Mouse (Mus musculus) ES-E14 (cell line): Measurements from ENCODE around the gene Pnmt. TPM values are rescaled to one million over a fixed set of nuclear protein-coding genes. Genes with fewer than 3 reads are reported as not detected.

Experiments used
- DNase-seq: peaks from one replicate; pipeline ENCODE4 v3.0.0-alpha.2; 2013; ENCODE audit warnings: low read depth, low spot score
- H3K27ac ChIP-seq: 2 replicates; pipeline ENCODE4 v1.5.1; 2012; ENCODE audit warnings: low read depth, mild to moderate bottlenecking, low read length, moderate library complexity, mixed read lengths; ENCODE audit not compliant: poor library complexity, insufficient read depth, severe bottlenecking
- H3K36me3 ChIP-seq: 2 replicates; pipeline ENCODE4 v1.6.1; 2012; ENCODE audit warnings: mild to moderate bottlenecking, low read length, moderate library complexity, mixed read lengths; ENCODE audit not compliant: control insufficient read depth, poor library complexity, insufficient read depth, severe bottlenecking
- H3K4me1 ChIP-seq, 2 experiments: fragments of 150-350 bp in 1 of 2; sonication (generic) in 1 of 2; 2 replicates each; pipeline ENCODE4 v1.6.1; 2012; ENCODE audit warnings: low read length in 2 of 2, mild to moderate bottlenecking in 1 of 2, mixed read lengths in 1 of 2; ENCODE audit not compliant: control insufficient read depth in 2 of 2, insufficient read depth in 2 of 2, poor library complexity in 1 of 2
- H3K4me3 ChIP-seq, 2 experiments: fragments of 150-350 bp in 1 of 2; sonication (generic) in 1 of 2; 2 replicates each; pipeline ENCODE4 v1.5.1; 2012; ENCODE audit warnings: low read length in 2 of 2, low read depth in 1 of 2, mild to moderate bottlenecking in 1 of 2, mixed read lengths in 1 of 2; ENCODE audit not compliant: insufficient read depth in 1 of 2, poor library complexity in 1 of 2, severe bottlenecking in 1 of 2
- H3K9ac ChIP-seq: 2 replicates; pipeline ENCODE4 v1.6.1; 2012; ENCODE audit warnings: low read depth, mild to moderate bottlenecking, low read length, mixed read lengths; ENCODE audit not compliant: poor library complexity, insufficient read depth, severe bottlenecking
- H3K9me3 ChIP-seq: fragments of 150-350 bp; sonication (generic); 2 replicates; pipeline ENCODE4 v1.6.1; 2012; ENCODE audit warnings: low read depth, mild to moderate bottlenecking, low read length; ENCODE audit not compliant: control insufficient read depth, insufficient read depth
- CHD2 ChIP-seq: IDR thresholded peaks from 2 replicates; pipeline ENCODE4 v1.6.1; 2014; ENCODE audit warnings: mild to moderate bottlenecking, low read depth, low read length, inconsistent platforms
- HCFC1 ChIP-seq: IDR thresholded peaks from 2 replicates; pipeline ENCODE4 v1.6.1; 2012; ENCODE audit warnings: low read length, inconsistent platforms, borderline replicate concordance; ENCODE audit not compliant: insufficient read depth
- MAFK ChIP-seq: IDR thresholded peaks from 2 replicates; pipeline ENCODE4 v1.6.1; 2014; ENCODE audit warnings: mild to moderate bottlenecking, low read depth, low read length, inconsistent platforms; ENCODE audit not compliant: insufficient read depth
- ZC3H11A ChIP-seq: IDR thresholded peaks from 2 replicates; pipeline ENCODE4 v1.6.1; 2012; ENCODE audit warnings: low read depth, mild to moderate bottlenecking, inconsistent platforms, low read length, borderline replicate concordance
- ZNF384 ChIP-seq: IDR thresholded peaks from 2 replicates; pipeline ENCODE4 v1.6.1; 2012; ENCODE audit warnings: low read depth, low read length, inconsistent platforms
- in situ Hi-C, 2 experiments: fragments of 600-800 bp; cut with MboI; formaldehyde crosslinking; loops; one replicate each; pipeline ENCODE4 v1.15.1; 2025; ENCODE audit warnings: low sequenced_read_pairs in 2 of 2, inconsistent platforms in 1 of 2; ENCODE audit not compliant: unreplicated experiment in 2 of 2
- total RNA-seq: library from RNA; depleted of rRNA; stranded (reverse); fragments of 300-350 nt; gene quantifications from 2 replicates; pipeline ENCODE4 v1.2.3, GENCODE M21; 2012; rRNA removed

Gene Pnmt
- total RNA-seq: 0.36 TPM in 1 of 2 replicates, not detected in the other

GRCm38 (mm10) chr11:98385638-98386585 is at the start of gene Pnmt:
TSS of gene Pnmt (plus strand) at chr11:98386450.
- DNase-seq: no peak
- Histone ChIP-seq H3K9ac (0 out of 2 replicates have a peak within 1 kb of the TSS, but pooled peaks have one; percentile 13), H3K9me3 (no peaks in the 10 kb centered on the region), H3K4me1 (peaks cover 0 to 15% of the 10 kb centered on the region in 2 experiments; a peak in 1 of 4 replicates), H3K36me3 (no peaks in the 10 kb centered on the region), H3K27ac (no peak within 1 kb of the TSS), H3K4me3 (peak within 1 kb of the TSS in 1 of 2 experiments; percentile 33; a peak in 1 of 4 replicates)
- in situ Hi-C loops: no loop called here
- no peak for TF ChIP-seq MAFK
- no peak for TF ChIP-seq CHD2
- no peak for TF ChIP-seq HCFC1
- TF ChIP-seq ZNF384: no peak
- TF ChIP-seq ZC3H11A: no peak

DNA sequence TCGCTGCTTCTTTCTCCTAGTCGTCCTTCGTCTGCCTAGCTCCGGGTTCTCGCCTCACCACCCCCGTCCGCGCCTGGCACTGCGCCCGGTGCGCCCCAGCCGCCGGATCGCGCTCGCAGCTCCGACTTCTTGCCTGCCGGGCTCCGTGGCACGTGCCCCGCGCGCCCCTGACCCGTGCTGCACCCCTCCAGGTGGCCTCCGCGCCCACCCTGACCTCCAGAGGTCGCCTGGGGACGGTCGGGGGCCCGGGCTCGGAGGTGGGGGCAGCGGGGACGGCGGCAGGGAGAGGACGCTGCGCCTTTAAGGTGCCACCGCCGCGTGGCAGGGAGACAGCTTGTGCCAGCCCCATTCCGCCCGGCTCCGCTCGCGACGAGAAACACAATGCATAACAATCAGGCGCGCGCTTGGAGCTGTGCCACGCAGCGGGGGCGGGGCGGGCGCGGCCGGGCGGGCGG is 47.7 kb upstream of the Pnmt start:
- Histone ChIP-seq H3K4me3 (peak overlapping the region; percentile 65 to 66), H3K4me1 (peaks cover 0 to 19% of the 10 kb centered on the region in 2 experiments; a peak in 2 of 4 replicates), H3K9ac (peak overlapping the region; percentile 24), H3K27ac (no peak overlapping the region), H3K36me3 (no peaks in the 10 kb centered on the region), H3K9me3 (no peaks in the 10 kb centered on the region)
- in situ Hi-C loops: no loop called here
- TF ChIP-seq ZNF384 (no peak), MAFK (no peak), ZC3H11A (no peak), CHD2 (no peak), HCFC1 (no peak)
- DNase-seq: no peak

DNA sequence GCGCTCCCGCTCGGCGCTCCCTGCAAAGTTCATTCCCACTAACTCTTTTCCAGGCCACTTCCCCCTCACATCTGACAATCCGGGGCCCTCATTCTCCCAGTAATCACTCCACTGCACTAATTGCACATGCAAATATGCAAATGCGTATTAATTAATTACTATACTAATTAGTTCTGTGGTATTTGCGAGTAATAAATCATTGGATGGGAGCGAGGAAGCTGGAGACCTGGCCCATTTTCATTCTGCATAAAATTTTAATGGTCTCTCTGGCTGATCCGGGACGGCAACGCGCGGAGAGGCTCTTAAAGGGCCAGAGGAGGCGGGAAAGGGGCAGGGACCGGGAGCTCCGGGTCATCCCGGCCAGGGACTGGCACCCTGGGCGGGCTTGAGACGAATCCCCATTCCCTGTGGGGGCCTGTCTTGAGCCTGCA is 47.2 kb upstream of the Pnmt start:
- H3K27ac ChIP-seq: no peak overlapping the region
- TF ChIP-seq MAFK (no peak), HCFC1 (no peak), CHD2 (no peak), ZNF384 (no peak), ZC3H11A (no peak)
- H3K36me3 ChIP-seq: no peaks in the 10 kb centered on the region
- H3K9ac ChIP-seq: no peak overlapping the region
- H3K4me3 ChIP-seq: peak overlapping the region; percentile 65
- no peaks in the 10 kb centered on the region for H3K9me3 ChIP-seq
- peaks cover 0 to 15% of the 10 kb centered on the region in 2 experiments; a peak in 1 of 4 replicates for H3K4me1 ChIP-seq
- in situ Hi-C loops: no loop called here
- no peak for DNase-seq

GRCm38 (mm10) chr11:98339679-98340287 is 46.5 kb upstream of the Pnmt start:
- H3K27ac ChIP-seq: no peak overlapping the region
- TF ChIP-seq CHD2 (no peak), HCFC1 (no peak), ZNF384 (no peak), MAFK (no peak), ZC3H11A (no peak)

More at GRCm38 (mm10) chr11:98339679-98340287, 46.5 kb upstream of the Pnmt start:
- no peak overlapping the region for H3K9ac ChIP-seq
- peaks cover 0 to 10% of the 10 kb centered on the region in 2 experiments; a peak in 1 of 4 replicates for H3K4me1 ChIP-seq
- in situ Hi-C loops: loop anchor here in 1 of 2 experiments (5.0 kb wide), 1 partner anchor 72 kb away; no protein-coding TSS in a partner anchor
- H3K4me3 ChIP-seq: no peak overlapping the region
- no peaks in the 10 kb centered on the region for H3K36me3 ChIP-seq
- no peak for DNase-seq
- H3K9me3 ChIP-seq: no peaks in the 10 kb centered on the region
